Mouse (Mus musculus) CD8-positive naive resting alpha-beta T cell, adult 2 months (primary cell): ENCODE measurements around the gene 1110065P20Rik.
A peak's percentile ranks its signal among the peaks of the same experiment; 100 is the strongest.

Source experiments
- DNase-seq, 2 experiments: peaks; one replicate each; pipeline ENCODE4 v3.0.0; 2022; ENCODE audit warnings: low read depth in 2 of 2, low spot score in 2 of 2

The 1110065P20Rik gene

DNA sequence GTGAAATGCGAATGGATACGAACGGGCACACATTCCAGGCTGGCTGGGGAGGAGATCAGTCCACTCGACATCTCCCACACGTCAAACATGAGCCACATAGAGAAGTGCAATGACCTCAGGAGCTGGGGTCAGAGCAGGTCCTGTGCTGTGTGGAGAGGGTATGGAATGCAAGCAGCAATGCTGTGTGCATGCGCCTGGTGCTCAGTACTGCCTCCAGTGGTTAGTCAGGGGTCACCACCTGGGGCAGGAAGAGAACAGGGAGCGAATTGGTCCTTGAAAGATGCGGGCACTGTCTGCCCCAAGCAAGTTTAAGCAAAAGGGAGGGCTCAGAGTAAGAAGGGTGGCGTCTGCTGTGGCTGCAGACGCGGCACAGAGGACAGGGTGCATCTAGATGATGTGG lies 7.5 kb downstream of the 1110065P20Rik start:
- DNase-seq = peak in 1 of 2 experiments; percentile 40

DNA sequence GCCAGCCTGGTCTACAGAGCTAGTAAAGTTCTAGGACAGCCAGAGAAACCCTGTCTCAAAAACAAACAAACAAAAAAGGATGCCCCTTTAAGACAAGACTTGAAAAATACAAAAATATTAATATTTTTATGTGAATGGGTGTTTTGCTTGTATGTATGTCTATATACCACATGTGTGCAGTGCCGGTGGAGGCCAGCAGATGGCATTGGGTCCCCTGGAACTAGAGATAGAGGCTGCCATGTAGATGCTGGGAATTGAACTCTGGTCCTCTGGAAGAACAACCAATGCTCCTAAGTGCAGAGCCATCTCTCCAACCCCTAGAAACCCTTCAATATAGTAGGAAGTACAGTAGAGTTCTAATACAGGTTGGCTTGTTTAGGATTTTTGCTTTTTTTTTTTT lies 10.0 kb downstream of the 1110065P20Rik start:
- no peak for DNase-seq

DNA sequence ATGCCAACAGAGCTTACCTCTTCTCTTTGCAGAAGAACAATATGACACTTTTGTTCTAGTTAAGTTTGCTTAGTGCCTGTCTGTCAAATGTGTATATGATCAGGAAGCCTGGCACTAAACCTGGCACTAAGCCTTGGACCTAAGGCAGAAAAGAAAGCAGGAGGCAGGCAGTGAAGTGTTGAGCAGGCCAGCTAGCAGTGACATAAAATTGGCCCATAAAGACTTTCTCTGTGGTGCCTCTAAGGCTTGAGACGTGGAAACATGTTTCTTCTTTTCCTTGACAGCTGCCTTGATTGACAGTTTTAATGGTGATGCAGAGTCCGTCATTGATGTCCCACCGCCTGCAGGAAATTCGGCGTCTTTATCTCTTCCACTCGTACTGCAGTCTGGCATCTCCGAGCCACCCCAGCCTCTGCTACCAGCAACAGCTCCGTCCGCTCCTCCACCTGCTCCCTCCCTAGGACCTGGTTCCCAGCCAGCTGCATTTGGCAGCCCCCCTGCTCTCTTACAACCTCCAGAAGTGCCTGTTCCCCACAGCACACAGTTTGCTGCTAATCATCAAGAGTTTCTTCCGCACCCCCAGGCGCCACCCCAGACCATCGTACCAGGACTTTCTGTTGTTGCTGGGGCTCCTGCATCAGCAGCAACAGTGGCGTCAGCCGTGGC lies 12.8 kb downstream of the 1110065P20Rik start:
- DNase-seq = no peak

DNA sequence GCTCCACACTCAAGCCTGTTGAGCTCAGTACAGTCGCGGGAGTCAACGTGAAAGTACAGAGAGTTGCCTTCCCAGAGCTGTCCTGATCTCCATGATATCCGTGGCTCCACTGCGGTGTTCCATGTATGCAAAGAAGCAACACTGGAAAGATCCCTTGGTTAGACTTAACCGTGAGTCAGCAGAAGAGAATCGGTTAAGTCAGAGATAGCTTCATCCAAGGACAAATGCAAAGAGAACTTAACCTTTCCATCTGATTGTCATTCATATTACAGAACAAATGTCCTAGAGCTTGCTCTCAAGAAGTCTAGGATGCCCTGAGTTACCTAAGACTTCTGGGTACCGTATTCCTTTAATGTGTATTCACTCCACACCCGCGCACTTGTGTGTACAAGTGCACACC lies 18.2 kb downstream of the 1110065P20Rik start:
- DNase-seq = no peak

DNA sequence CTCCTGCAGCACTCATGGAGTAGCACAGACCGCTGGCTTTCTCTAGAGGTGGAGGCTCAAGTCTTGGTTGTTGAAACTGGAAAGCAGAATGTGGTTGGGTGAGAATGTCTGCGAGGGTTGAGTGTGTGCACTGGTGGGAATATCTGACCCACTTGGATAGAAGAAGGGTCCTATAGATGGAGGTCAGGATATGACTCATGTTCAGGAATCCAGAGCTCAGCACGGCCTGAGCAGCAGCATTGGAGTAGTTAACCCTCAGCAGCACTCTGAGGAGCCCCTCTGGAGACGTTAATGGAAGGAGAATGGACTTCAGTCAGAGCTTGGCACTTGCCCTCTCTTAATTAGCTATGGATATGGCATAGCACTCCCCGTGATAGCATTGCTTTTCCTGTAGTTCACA lies 21.3 kb downstream of the 1110065P20Rik start:
- no peak for DNase-seq

DNA sequence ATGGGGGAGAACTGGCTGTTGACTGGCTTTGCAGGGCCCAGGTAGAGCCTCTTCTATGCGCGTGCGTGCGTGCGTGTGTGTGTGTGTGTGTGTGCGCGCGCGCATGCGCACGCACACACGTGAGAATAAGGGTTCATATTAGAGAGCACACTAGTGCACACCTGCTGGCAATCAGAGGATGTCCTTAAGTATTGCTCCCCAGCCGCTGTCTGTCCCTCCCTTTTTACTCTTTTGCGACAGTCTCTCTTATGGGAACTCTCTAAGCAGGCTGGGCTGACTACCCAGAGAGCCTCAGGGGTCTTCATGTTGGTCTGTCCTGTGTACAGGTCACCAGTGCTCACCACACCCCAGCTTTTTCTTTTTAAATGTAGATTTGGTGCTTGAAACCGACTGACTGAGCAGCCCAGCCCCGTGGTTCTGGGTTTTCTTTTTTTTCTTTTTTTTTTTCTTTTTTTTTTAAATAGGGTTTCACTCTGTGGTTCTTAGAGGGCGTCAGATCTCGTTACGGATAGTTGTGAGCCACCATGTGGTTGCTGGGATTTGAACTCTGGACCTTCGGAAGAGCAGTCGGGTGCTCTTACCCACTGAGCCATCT lies 25.5 kb downstream of the 1110065P20Rik start:
- no peak for DNase-seq

DNA sequence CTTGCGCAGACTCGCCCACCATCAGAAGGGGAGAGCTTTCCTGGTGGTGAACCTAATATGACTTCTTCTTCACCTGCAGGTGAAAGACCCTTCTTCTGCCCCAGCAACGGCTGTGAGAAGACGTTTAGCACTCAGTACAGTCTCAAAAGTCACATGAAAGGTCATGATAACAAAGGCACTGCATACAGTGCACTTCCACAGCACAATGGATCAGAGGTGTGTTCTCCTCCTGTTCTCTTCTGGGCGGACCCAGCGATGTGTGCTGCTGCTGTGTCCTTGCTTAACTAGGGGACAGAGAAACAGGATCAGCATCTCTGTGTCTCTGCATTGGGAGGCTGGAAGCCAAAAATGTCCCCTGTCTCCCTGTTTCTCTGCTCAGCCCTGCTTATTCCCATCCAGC lies 26.0 kb downstream of the 1110065P20Rik start:
- no peak for DNase-seq

DNA sequence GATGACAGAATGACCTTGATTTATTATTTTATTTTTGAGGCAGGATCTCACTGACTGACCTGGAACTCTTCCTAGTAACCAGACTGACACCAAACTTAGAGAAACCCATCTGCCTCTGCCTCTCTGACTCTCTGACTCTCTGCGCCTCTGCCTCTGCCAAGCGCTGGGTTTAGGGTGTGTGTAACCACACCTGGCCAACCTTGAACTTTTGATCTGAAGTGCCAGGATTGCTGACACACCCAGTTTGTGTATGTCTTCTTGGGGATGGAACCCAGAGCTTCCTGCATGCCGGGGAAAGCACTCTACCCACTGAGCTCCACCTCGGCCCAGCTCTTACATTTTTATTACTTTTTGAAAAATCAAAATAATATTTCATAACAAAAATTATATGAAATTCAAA lies 32.2 kb downstream of the 1110065P20Rik start:
- no peak for DNase-seq

DNA sequence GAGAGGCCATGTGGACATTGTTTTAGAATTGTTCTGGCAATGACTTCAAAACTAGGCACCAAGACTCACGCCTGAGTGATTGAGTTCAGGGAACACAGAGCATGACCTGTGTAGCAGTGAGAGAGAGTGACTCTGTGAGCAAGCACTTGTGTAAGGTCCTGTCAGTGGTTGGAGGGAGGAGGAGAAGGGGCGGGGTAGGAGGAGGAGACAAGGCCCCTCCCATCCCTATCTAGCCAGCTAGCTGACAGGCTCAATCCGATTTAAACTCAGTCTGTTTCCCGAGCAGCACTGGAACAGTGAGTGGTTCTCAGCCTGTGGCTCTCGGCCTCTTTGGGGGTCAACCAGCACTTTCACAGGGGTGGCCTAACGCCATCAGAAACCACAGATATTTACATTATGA lies 33.2 kb downstream of the 1110065P20Rik start:
- DNase-seq = no peak

DNA sequence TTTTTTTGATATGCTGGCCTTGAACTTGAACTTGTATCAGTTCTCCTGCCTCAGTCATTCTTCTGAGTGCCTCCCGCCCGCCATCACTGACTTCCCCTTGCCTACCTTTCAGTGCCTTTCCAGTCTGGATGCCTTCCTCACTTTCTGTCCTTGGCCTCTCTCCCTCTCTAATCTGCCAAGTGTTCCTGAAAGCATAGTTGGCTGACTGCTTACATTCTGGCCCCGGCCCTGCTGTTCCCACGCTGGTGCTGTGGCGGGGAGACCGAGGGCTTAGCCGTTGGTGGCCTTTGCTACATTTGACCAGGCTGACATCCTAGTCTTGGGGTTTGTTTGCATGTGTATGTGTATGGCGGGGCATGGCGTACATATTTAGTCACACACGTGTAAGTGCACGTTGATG lies 35.1 kb downstream of the 1110065P20Rik start:
- no peak for DNase-seq

DNA sequence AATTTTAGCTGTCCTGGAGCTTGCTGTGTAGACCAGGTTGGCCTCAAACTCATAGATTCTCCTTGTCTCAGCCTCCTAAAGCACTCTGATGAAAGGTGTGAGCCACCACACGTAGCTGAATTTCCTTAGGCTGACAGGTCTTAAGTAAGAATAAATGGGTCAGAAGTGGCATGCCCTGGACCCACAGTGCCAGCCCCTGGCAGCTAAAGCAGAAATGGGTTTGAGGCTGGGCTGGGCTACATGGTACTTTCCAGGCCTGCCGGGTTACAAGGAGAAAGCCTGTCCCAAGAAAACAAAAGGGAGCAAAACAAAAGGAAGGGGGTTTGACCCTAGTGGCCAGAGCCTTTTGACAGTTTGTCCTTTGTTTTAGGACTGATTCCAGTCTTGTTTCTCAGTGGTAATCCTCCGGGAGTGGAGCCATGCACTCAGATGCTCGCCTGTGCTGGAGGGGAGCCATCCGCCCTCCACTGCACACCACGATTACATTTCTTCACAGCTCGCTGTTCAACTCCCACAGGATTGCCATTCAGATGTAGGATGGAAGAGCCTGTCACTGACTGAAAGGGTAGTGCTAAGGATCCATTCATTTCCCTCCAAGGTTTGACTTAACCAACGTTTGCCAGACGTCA lies 39.5 kb downstream of the 1110065P20Rik start:
- DNase-seq = no peak

DNA sequence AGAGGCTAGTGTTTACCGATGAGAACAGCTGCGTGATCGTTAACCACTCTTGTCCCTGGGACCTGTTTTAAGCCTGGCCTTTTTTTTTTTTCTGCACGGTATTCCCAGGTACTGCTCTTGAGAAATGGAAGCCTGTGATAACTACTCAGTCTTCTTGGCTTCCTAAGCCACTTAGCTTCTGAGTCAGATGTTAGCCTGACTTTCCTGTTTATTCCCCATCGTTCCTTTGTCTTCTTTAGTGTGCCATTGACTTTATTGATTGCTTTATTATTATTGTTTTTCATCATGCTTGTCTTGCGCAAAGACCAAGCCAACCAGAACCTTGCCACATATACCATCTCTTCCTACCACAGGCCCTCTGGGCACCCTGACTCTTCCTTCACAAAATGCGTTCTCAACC lies 40.9 kb downstream of the 1110065P20Rik start:
- DNase-seq = no peak

DNA sequence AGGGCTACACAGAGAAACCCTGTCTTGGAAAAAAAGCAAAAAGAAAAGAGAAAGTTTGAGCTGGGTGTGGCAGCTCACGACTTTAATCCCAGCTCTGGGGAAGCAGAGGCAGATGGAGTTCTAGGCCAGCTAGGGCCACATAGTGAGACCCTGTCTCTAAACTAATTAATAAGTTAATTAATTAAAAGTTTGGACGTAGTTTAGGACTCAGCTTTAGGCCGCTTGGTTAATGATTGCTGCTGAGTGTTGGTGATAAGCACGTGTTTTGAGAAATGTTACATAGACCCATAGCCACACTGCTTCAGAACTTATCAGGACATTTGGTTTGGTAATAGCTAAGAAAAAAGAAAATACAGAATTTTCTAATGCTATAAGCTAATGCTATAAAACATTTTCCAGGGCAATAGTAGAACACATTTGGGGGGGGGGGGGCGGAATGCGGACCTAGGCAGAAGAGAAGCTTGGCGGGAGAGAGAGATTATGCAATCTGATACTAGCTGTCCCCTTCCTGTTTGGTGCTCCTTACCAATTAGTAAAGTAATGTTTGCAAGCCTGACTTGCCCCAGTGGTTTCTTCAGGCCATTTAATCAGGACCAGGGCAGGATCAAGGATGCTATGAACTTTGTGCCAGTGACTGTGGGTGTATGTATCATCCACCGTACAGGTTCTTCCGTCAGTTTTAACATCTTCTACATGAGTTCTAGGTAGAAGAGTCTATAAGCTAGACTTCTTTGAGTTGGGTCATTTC lies 41.7 kb downstream of the 1110065P20Rik start:
- no peak for DNase-seq

DNA sequence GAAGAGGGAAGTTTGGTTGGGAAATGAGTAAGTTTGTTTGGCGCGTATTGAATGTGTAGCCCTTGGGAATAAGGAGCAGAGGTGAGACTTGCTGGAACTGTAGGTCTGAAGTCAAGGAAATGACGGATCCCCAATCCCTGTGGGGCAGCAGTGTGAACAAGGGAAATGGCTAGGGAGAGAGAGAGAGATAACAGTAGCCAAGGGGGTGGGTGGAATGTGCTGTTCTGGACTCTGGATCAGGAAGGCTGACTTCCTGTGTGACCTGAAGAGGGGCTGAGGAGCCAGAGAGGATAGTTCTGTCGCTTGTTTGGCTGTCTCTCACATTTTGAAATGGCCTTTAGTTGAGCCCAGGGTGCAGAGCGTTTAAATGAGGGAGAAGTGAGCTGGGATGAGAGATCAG lies 42.5 kb downstream of the 1110065P20Rik start:
- no peak for DNase-seq

DNA sequence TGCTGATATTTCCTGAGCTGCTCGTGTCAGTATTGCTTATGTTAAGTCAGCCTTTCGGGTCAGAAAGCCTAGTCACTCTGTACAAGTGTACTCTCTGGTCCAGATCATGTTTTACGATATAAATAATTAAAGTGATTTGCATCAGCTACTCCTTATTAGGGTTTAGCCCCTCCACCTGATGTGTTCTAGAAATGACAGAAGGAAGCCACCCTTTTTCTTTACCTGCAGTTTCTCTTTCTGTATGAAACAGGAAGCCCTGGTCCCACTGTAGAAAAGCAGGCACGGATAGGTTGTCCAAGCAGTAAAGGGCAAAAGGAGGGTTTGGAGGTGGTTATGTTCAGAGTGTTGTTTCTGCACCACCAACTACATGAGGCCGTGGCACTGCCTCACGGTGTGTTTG lies 47.6 kb downstream of the 1110065P20Rik start:
- DNase-seq = no peak

DNA sequence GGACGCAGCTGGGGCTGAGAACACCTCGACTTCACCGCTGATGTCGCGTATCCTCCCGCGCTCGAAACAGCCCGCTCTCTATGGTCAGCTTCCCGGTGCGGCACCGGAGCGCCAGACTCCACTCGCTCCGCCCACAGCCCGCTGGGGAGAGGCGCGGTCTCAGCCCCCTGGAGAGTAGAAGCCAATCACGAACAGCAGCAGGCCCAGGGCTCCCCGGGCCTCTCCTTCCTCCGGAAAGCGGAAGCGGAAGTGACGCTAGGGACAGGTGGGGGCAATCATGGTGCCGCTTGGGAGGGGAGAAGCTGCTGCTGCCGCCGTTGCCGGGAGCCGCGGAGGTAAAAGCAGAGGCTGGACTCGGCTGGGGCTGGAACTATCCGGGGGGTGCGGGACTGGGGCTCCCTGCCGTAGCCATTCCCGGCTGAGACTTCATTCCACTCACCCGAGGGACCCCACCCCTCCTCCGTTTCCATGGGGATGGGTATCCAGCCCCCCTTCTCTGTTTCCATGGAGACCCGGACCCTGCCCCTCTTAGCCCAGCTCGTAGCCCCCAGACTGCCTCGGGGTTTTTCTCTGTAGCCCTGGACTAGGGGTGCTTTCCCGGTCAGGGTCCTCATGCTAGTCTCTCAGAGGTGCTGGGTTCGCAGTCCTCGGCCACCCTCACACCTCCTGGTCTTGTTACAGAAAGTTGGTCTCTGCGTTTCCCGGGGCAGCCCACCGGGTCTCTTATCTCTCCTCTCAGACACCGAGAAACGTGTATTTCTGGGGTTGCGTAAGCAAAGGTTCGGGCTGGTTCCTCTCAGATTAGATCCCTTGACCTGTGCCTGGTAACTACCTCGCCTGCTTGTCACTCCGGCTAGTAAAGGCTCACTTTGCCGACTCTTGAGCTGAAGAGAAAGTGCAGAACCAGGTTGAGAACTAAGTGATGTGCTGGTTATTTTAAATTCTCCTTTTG lies 48.4 kb downstream of the 1110065P20Rik start:
- peak; percentile 97 for DNase-seq

DNA sequence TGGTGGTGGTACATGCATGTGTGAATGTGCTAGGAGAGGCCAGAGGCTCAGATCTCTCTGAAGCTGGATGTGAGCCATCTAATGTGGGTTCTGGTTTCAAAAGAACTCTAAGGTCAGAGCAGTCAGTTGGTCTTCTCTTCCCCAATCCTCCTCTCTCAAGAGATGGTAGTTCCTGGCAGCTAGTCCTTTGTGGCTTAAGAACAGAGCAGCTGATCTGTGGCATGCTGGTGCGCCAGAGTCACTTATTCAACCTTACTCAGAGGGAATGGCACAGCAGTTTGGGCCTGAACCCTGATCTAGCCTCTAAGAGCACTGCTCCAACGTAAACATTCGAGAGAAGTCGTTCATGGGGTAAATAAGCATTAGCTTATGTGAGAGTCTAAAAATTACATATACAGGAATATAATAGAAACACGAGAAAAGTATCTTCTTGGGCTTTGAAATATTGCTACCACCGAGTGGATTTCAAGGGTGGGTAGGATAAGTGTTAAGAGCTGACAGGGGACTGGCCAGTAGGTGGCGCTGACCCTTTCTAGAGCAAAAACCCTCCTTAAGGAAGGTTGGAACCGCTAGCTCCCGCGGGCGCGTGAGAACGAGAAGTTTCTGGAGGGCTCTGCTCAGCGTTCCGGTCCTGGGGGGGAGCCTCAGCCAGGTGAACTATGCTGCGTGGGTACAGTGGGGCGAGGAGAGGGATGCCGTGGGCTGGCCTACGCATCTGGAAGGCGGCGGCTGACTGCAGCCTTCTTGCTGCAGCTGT lies 49.3 kb downstream of the 1110065P20Rik start, which contains the start of gene Mtf1:
TSS of gene Mtf1 (plus strand) at position 553 of the 757 bp plus-strand sequence.
- DNase-seq = peak; percentile 76 to 86
